34 mouse cellular contexts compared by ENCODE assay signal in the genomic region with DNA sequence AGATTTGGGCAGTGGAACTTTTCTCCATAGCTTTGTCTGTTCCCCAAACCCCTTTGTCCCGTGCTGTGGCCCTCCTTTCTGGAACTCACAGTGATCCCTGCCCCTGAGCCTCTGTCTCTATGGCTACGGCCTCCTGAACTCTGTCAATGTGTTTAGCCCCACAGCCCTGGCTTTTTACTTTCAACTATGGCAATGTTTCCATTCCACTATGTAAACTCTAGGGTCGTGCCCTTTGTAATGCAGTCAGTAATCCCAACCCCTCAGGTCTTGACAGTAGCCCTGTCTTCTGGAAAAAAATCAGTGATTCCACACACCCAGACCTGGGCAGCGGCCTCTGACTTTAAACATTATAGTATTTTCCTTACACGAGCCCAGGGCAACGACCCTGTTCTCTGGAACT. TPM values are rescaled to one million over a fixed set of nuclear protein-coding genes. Genes with fewer than 3 reads are reported as not detected.
DNase-seq lines count a peak whose midpoint lies in the region; ATAC-seq lines count a peak whose summit lies in the region.
"Had no signal": no experiment of that assay in that cellular context is flagged by ENCODE, and none has a peak within 500 bp of the region (broad histone marks: within the 10 kb centered on the region; RNA-seq: fewer than 3 reads in every experiment).

No protein-coding gene starts in this region.

- WGBS in liver, embryonic 12.5 days (ENCODE audit: insufficient replicate concordance): 47% methylated on average over 6 of the region's 6 CpGs

- H3K9ac ChIP-seq in liver, embryonic 12.5 days: no peak overlapping the region
- H3K9ac ChIP-seq: intestine, embryonic 15.5 days; lung, embryonic 15.5 days; midbrain, embryonic 15.5 days had no signal

- peak; percentile 7 for DNase-seq in R1 (ENCODE audit: low read depth, low spot score)
- peak; percentile 57 for DNase-seq in embryo, embryonic 10 days (ENCODE audit: low spot score)
- DNase-seq in mesoderm, embryonic 11.5 days (ENCODE audit: low read depth, low spot score): peak; percentile 4
- no peak for DNase-seq in spleen, adult 12 weeks (ENCODE audit: low spot score)
- DNase-seq in frontal cortex, postnatal 10 days (ENCODE audit: low spot score in 2 of 2): no peak
- DNase-seq: adrenal gland, adult 2 months; B cell, adult 2 months; cerebellum, adult 2 months; cerebellum, postnatal 25 days; gastrocnemius, postnatal 10 days; heart, postnatal 14 days; kidney, adult 9 months; kidney, postnatal 10 days; layer of hippocampus, postnatal 36 days; left cerebral cortex, postnatal 4 days; lung, postnatal 36 days; thymus, postnatal 4 days had no signal

- no peaks in the 10 kb centered on the region for H3K4me1 ChIP-seq in liver, embryonic 12.5 days
- H3K4me1 ChIP-seq: intestine, embryonic 15.5 days; lung, embryonic 15.5 days; midbrain, embryonic 15.5 days had no signal

- no peaks in the 10 kb centered on the region for H3K27me3 ChIP-seq in liver, embryonic 12.5 days (replicated peaks)
- H3K27me3 ChIP-seq: intestine, embryonic 15.5 days; lung, embryonic 15.5 days; midbrain, embryonic 15.5 days had no signal

- peak; percentile 73 for ATAC-seq in liver, embryonic 12.5 days
- ATAC-seq: activated CD4-positive, CD25-positive, alpha-beta regulatory T cell, adult 4 months; forebrain, embryonic 16.5 days; hindbrain, postnatal 0 days; intestine, embryonic 15.5 days; midbrain, embryonic 15.5 days had no signal

- no peaks in the 10 kb centered on the region for H3K36me3 ChIP-seq in liver, embryonic 12.5 days
- H3K36me3 ChIP-seq: intestine, embryonic 15.5 days; lung, embryonic 15.5 days; midbrain, embryonic 15.5 days had no signal

- no peak overlapping the region for H3K4me2 ChIP-seq in liver, embryonic 12.5 days
- H3K4me2 ChIP-seq: intestine, embryonic 15.5 days; lung, embryonic 15.5 days; midbrain, embryonic 15.5 days had no signal

- no peaks in the 10 kb centered on the region for H3K9me3 ChIP-seq in liver, embryonic 12.5 days (replicated peaks)
- H3K9me3 ChIP-seq: intestine, embryonic 15.5 days; lung, embryonic 15.5 days; midbrain, embryonic 15.5 days had no signal

- no peak overlapping the region for H3K27ac ChIP-seq in liver, embryonic 12.5 days
- H3K27ac ChIP-seq: hindbrain, postnatal 0 days; intestine, embryonic 15.5 days; lung, embryonic 15.5 days; midbrain, embryonic 15.5 days had no signal

- no peak overlapping the region for H3K4me3 ChIP-seq in liver, embryonic 12.5 days
- H3K4me3 ChIP-seq: erythroblast, embryonic 14.5 days; intestine, embryonic 15.5 days; lung, embryonic 15.5 days; midbrain, embryonic 15.5 days had no signal

RNA-seq across cellular contexts. Expression of a gene that starts 19.3 kb away (rescaled TPM):
- 0.12 and 0.25 TPM in 2 replicates for polyA plus RNA-seq in liver, embryonic 12.5 days (2016; fragmentation: Nextera tagmentation; extraction: Ambion mirVana)
- polyA plus RNA-seq: activated CD4-positive, CD25-positive, alpha-beta regulatory T cell, adult 4 months; adrenal gland, adult 2 months; cerebellum, adult 2 months; embryonic facial prominence, embryonic 14.5 days; erythroblast, embryonic 14.5 days; forebrain, embryonic 11.5 days; forebrain, embryonic 16.5 days; gonadal fat pad, adult 2 months; heart, embryonic 14.5 days; hindbrain, embryonic 11.5 days; hindbrain, postnatal 0 days; intestine, embryonic 15.5 days; large intestine, adult 2 months; limb, embryonic 14.5 days; lung, embryonic 15.5 days; midbrain, embryonic 15.5 days; neural tube, embryonic 11.5 days; stomach, embryonic 14.5 days had no signal

Comparison
In these comparisons a context has a peak if more than half of its experiments do, and no peak if none do; other contexts are left out.
1. DNase-seq: peak in R1 (single experiment), embryo, embryonic 10 days (single experiment) and mesoderm, embryonic 11.5 days (single experiment); none in spleen, adult 12 weeks (single experiment) and frontal cortex, postnatal 10 days (0 of 2).